Mouse (Mus musculus): ENCODE data around the gene Kmt5a. TPM values are rescaled to one million over a fixed set of nuclear protein-coding genes. Genes with fewer than 3 reads are reported as not detected.
"Not testable (repeated sequence)": the region's sequence is repeated elsewhere in the genome, so short reads cannot be mapped to it uniquely, and the experiment has no call there.

The Kmt5a gene
- polyA plus RNA-seq, 1 experiment from 2014 or later = 57.5 TPM

- DNase-seq (ENCODE audit: low spot score) = no peak
- ATAC-seq (ENCODE audit: low read depth) = no peak
- no peaks in the 10 kb centered on the region for H3K27me3 ChIP-seq (replicated peaks; ENCODE audit: control insufficient read depth, insufficient read depth, low read length)
- peaks cover 13% of the 10 kb centered on the region for H3K4me1 ChIP-seq (ENCODE audit: control insufficient read depth, insufficient read depth, low read length)
- 82% methylated on average over 16 of the region's 16 CpGs for WGBS
- peaks cover 83% of the 10 kb centered on the region for H3K36me3 ChIP-seq (ENCODE audit: control insufficient read depth, insufficient read depth, low read length)
- H3K4me3 ChIP-seq (ENCODE audit: low read depth, low read length) = no peak overlapping the region
- H3K9me3 ChIP-seq (ENCODE audit: control insufficient read depth, low read length) = no peaks in the 10 kb centered on the region
- H3K4me2 ChIP-seq (ENCODE audit: low read depth, low read length) = no peak overlapping the region
- no peak overlapping the region for H3K27ac ChIP-seq (replicated peaks; ENCODE audit: low read depth, low read length)
- H3K9ac ChIP-seq (ENCODE audit: low read depth, low read length) = no peak overlapping the region; the same call in 1 of the 2 replicates
These were observed 11.1 kb downstream of the Kmt5a start for GRCm38 (mm10) chr5:124450641-124451340.

- ATAC-seq (ENCODE audit: low read depth) = no peak
These were observed 12.9 kb downstream of the Kmt5a start for GRCm38 (mm10) chr5:124452494-124453228.

GRCm38 (mm10) chr5:124453339-124454081 lies 13.8 kb downstream of the Kmt5a start:
- no peak overlapping the region for H3K4me2 ChIP-seq (ENCODE audit: low read depth, low read length)

More at GRCm38 (mm10) chr5:124452494-124453228, 12.9 kb downstream of the Kmt5a start:
- no peak for DNase-seq (ENCODE audit: low spot score)
- peaks cover 4% of the 10 kb centered on the region; the same call in 1 of the 2 replicates for H3K4me1 ChIP-seq (ENCODE audit: control insufficient read depth, insufficient read depth, low read length)
- H3K27ac ChIP-seq (replicated peaks; ENCODE audit: low read depth, low read length) = no peak overlapping the region
- peaks cover 94% of the 10 kb centered on the region for H3K36me3 ChIP-seq (ENCODE audit: control insufficient read depth, insufficient read depth, low read length)
- no peak overlapping the region for H3K9ac ChIP-seq (ENCODE audit: low read depth, low read length)
- no peak overlapping the region for H3K4me2 ChIP-seq (ENCODE audit: low read depth, low read length)
- H3K9me3 ChIP-seq (ENCODE audit: control insufficient read depth, low read length) = no peaks in the 10 kb centered on the region
- no peaks in the 10 kb centered on the region for H3K27me3 ChIP-seq (replicated peaks; ENCODE audit: control insufficient read depth, insufficient read depth, low read length)
- H3K4me3 ChIP-seq (ENCODE audit: low read depth, low read length) = no peak overlapping the region
- 81% methylated on average over 15 of the region's 15 CpGs for WGBS

GRCm38 (mm10) chr5:124454082-124454419 lies 14.3 kb downstream of the Kmt5a start:
- Histone ChIP-seq H3K9ac (ENCODE audit: low read depth, low read length) (no peak overlapping the region), H3K4me3 (ENCODE audit: low read depth, low read length) (no peak overlapping the region), H3K4me1 (ENCODE audit: control insufficient read depth, insufficient read depth, low read length) (peaks cover 3% of the 10 kb centered on the region; the same call in 1 of the 2 replicates), H3K36me3 (ENCODE audit: control insufficient read depth, insufficient read depth, low read length) (peaks cover 94% of the 10 kb centered on the region), H3K27me3 (replicated peaks; ENCODE audit: control insufficient read depth, insufficient read depth, low read length) (no peaks in the 10 kb centered on the region), H3K27ac (replicated peaks; ENCODE audit: low read depth, low read length) (no peak overlapping the region), H3K4me2 (ENCODE audit: low read depth, low read length) (no peak overlapping the region), H3K9me3 (ENCODE audit: control insufficient read depth, low read length) (no peaks in the 10 kb centered on the region)
- 81% methylated on average over 1 of the region's 1 CpGs for WGBS
- DNase-seq (ENCODE audit: low spot score) (no peak), ATAC-seq (ENCODE audit: low read depth) (no peak)

More at GRCm38 (mm10) chr5:124453339-124454081, 13.8 kb downstream of the Kmt5a start:
- H3K4me3 ChIP-seq (ENCODE audit: low read depth, low read length) = no peak overlapping the region
- H3K27ac ChIP-seq (replicated peaks; ENCODE audit: low read depth, low read length) = no peak overlapping the region
- H3K4me1 ChIP-seq (ENCODE audit: control insufficient read depth, insufficient read depth, low read length) = peaks cover 4% of the 10 kb centered on the region; the same call in 1 of the 2 replicates
- DNase-seq (ENCODE audit: low spot score) (no peak), ATAC-seq (ENCODE audit: low read depth) (no peak)
- WGBS = 87% methylated on average over 13 of the region's 13 CpGs
- peaks cover 94% of the 10 kb centered on the region for H3K36me3 ChIP-seq (ENCODE audit: control insufficient read depth, insufficient read depth, low read length)
- H3K9me3 ChIP-seq (ENCODE audit: control insufficient read depth, low read length) = no peaks in the 10 kb centered on the region
- H3K9ac ChIP-seq (ENCODE audit: low read depth, low read length) = no peak overlapping the region
- no peaks in the 10 kb centered on the region for H3K27me3 ChIP-seq (replicated peaks; ENCODE audit: control insufficient read depth, insufficient read depth, low read length)

GRCm38 (mm10) chr5:124456762-124457161 lies 17.0 kb downstream of the Kmt5a start:
- no peaks in the 10 kb centered on the region for H3K4me1 ChIP-seq (ENCODE audit: control insufficient read depth, insufficient read depth, low read length)
- 94% methylated on average over 6 of the region's 6 CpGs for WGBS
- H3K9me3 ChIP-seq (ENCODE audit: control insufficient read depth, low read length) = no peaks in the 10 kb centered on the region
- H3K4me3 ChIP-seq (ENCODE audit: low read depth, low read length) = no peak overlapping the region
- no peak overlapping the region for H3K4me2 ChIP-seq (ENCODE audit: low read depth, low read length)
- H3K36me3 ChIP-seq (ENCODE audit: control insufficient read depth, insufficient read depth, low read length) = peaks cover 93% of the 10 kb centered on the region
- no peak for DNase-seq (ENCODE audit: low spot score)
- no peak for ATAC-seq (ENCODE audit: low read depth)
- H3K27me3 ChIP-seq (replicated peaks; ENCODE audit: control insufficient read depth, insufficient read depth, low read length) = no peaks in the 10 kb centered on the region
- no peak overlapping the region for H3K9ac ChIP-seq (ENCODE audit: low read depth, low read length)
- no peak overlapping the region for H3K27ac ChIP-seq (replicated peaks; ENCODE audit: low read depth, low read length)

- not testable (repeated sequence) for H3K4me1 ChIP-seq (ENCODE audit: control insufficient read depth, insufficient read depth, low read length); H3K27ac ChIP-seq (replicated peaks; ENCODE audit: low read depth, low read length); H3K4me2 ChIP-seq (ENCODE audit: low read depth, low read length); H3K27me3 ChIP-seq (replicated peaks; ENCODE audit: control insufficient read depth, insufficient read depth, low read length); H3K4me3 ChIP-seq (ENCODE audit: low read depth, low read length); DNase-seq (ENCODE audit: low spot score); ATAC-seq (ENCODE audit: low read depth); H3K9ac ChIP-seq (ENCODE audit: low read depth, low read length); H3K9me3 ChIP-seq (ENCODE audit: control insufficient read depth, low read length)
- peaks cover 78% of the 10 kb centered on the region for H3K36me3 ChIP-seq (ENCODE audit: control insufficient read depth, insufficient read depth, low read length)
- 93% methylated on average over 14 of the region's 14 CpGs for WGBS
These were observed 21.2 kb downstream of the Kmt5a start for GRCm38 (mm10) chr5:124460922-124461321.

- H3K36me3 ChIP-seq (ENCODE audit: control insufficient read depth, insufficient read depth, low read length) = peaks cover 68% of the 10 kb centered on the region
- no peak overlapping the region for H3K27ac ChIP-seq (replicated peaks; ENCODE audit: low read depth, low read length)
- ATAC-seq (ENCODE audit: low read depth) (no peak), DNase-seq (ENCODE audit: low spot score) (no peak)
- WGBS = 87% methylated on average over 8 of the region's 8 CpGs
- no peak overlapping the region for H3K4me2 ChIP-seq (ENCODE audit: low read depth, low read length)
- H3K4me1 ChIP-seq (ENCODE audit: control insufficient read depth, insufficient read depth, low read length) = no peaks in the 10 kb centered on the region
- no peaks in the 10 kb centered on the region for H3K9me3 ChIP-seq (ENCODE audit: control insufficient read depth, low read length)
- H3K4me3 ChIP-seq (ENCODE audit: low read depth, low read length) = no peak overlapping the region
- H3K9ac ChIP-seq (ENCODE audit: low read depth, low read length) = no peak overlapping the region
- no peaks in the 10 kb centered on the region for H3K27me3 ChIP-seq (replicated peaks; ENCODE audit: control insufficient read depth, insufficient read depth, low read length)
These were observed 22.7 kb downstream of the Kmt5a start for GRCm38 (mm10) chr5:124462297-124463025.

- no peaks in the 10 kb centered on the region for H3K4me1 ChIP-seq (ENCODE audit: control insufficient read depth, insufficient read depth, low read length)
- no peak overlapping the region for H3K4me3 ChIP-seq (ENCODE audit: low read depth, low read length)
- peaks cover 66% of the 10 kb centered on the region for H3K36me3 ChIP-seq (ENCODE audit: control insufficient read depth, insufficient read depth, low read length)
- no peaks in the 10 kb centered on the region for H3K9me3 ChIP-seq (ENCODE audit: control insufficient read depth, low read length)
- WGBS = 85% methylated on average over 5 of the region's 5 CpGs
- H3K27ac ChIP-seq (replicated peaks; ENCODE audit: low read depth, low read length) = no peak overlapping the region
- H3K4me2 ChIP-seq (ENCODE audit: low read depth, low read length) = no peak overlapping the region
- no peak for DNase-seq (ENCODE audit: low spot score)
- H3K9ac ChIP-seq (ENCODE audit: low read depth, low read length) = no peak overlapping the region
- ATAC-seq (ENCODE audit: low read depth) = no peak
- H3K27me3 ChIP-seq (replicated peaks; ENCODE audit: control insufficient read depth, insufficient read depth, low read length) = no peaks in the 10 kb centered on the region
These were observed 23.7 kb downstream of the Kmt5a start for GRCm38 (mm10) chr5:124463462-124463861.

All from embryonic facial prominence, embryonic 14.5 days (tissue).